Mouse (Mus musculus) spleen, adult 2 months (tissue): ENCODE data around the gene Cap1.

Source experiments
- CTCF ChIP-seq: fragments of 200-500 bp; IDR thresholded peaks from 2 replicates; pipeline ENCODE4 v1.5.1; 2011; ENCODE audit warnings: mild to moderate bottlenecking, inconsistent platforms; ENCODE audit not compliant: insufficient read depth, insufficient read length, insufficient replicate concordance; ENCODE audit errors: extremely low read depth
- POLR2A ChIP-seq: fragments of 200-500 bp; IDR thresholded peaks from 2 replicates; pipeline ENCODE4 v1.6.1; 2011; ENCODE audit warnings: low read depth, low read length, inconsistent platforms

- TF ChIP-seq CTCF (no peak), POLR2A (no peak)
Measured at GRCm38 (mm10) chr4:122882544-122882943, 3.3 kb downstream of the Cap1 start.
